11 mouse cellular contexts compared by ENCODE assay signal in the genomic region with DNA sequence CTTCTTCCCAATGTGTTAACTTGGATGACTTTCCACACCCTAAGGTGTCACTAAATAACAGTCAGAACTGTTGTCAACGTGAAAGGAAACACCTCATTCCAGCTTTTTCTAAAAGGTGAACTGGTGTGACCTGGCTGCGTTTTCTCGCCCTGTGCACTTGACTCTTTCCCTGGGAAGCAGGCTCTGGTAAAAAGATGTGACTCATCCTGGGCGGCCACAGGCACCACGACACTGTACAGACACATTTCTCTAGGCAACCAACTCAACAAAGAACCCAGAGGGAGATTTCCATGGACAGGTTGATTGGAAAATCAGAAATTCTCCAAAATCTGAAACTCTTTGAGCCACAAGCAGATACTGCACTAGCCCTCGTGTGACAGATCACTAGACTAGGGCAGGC.
"Had no signal": no experiment of that assay in that cellular context is flagged by ENCODE, and none has a peak within 500 bp of the region (broad histone marks: within the 10 kb centered on the region; RNA-seq: fewer than 3 reads in every experiment).

No protein-coding gene starts in this region.

- H3K9me3 ChIP-seq: limb, embryonic 13.5 days; midbrain, embryonic 12.5 days had no signal

- H3K27me3 ChIP-seq: limb, embryonic 13.5 days; midbrain, embryonic 12.5 days had no signal

- ATAC-seq: midbrain, embryonic 16.5 days had no signal

- H3K4me3 ChIP-seq: limb, embryonic 13.5 days; midbrain, embryonic 12.5 days had no signal

- DNase-seq: kidney, postnatal 10 days; left cerebral cortex, postnatal 4 days; lung, adult 18-20 months; right cerebral cortex, postnatal 25 days; thymus, adult 2 months; thymus, postnatal 36 days had no signal

- H3K4me1 ChIP-seq: limb, embryonic 13.5 days; midbrain, embryonic 12.5 days had no signal

- H3K36me3 ChIP-seq: limb, embryonic 13.5 days; midbrain, embryonic 12.5 days had no signal

- H3K4me2 ChIP-seq: limb, embryonic 13.5 days; midbrain, embryonic 12.5 days had no signal

- H3K27ac ChIP-seq: limb, embryonic 13.5 days; liver, embryonic 14.5 days; midbrain, embryonic 12.5 days; stomach, postnatal 0 days had no signal

- H3K9ac ChIP-seq: limb, embryonic 13.5 days; liver, embryonic 14.5 days; midbrain, embryonic 12.5 days had no signal
